Mouse (Mus musculus): ENCODE measurements around the gene Phlda1. TPM values are rescaled to one million over a fixed set of nuclear protein-coding genes. Genes with fewer than 3 reads are reported as not detected.

Phlda1 gene
- polyA plus RNA-seq, 1 experiment from 2014 or later: 23.2 TPM

DNA sequence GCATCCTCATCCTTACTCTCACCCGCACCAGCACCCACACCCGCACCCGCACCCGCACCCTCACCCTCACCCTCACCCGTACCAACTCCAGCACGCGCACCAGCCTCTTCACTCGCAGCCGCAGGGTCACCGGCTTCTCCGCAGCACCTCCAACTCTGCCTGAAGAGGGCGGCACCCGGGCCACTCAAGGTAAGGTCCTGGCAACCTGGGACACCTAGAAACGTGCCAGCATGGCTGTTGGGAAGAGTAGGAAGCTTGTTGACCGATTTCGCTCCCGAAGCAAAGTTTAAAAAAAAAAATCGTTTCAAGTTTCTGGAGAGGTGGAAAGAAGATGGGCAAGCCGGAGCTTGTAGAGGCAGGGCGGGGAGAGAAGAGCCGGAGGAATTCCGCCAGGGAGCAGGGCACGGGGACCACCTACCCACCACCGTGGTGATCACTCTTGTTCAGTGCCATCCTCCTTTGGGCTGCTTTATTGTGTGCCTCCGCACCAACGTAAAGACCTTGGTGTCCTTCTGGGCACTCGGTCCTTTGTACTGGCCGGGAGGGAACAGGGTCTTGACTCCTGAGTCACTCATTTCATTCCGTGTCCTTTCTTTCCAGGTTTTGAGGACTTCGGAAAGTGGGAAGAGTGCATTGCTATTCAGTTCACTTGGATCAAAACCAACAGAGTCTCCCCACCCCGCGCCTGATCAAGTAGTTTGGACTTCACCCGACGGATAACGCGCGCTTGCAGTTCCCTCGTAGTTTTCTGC is 1.6 kb downstream of the Phlda1 start:
- WGBS: under 1% methylated on average over 37 of the region's 38 CpGs
- H3K9me3 ChIP-seq (replicated peaks): no peaks in the 10 kb centered on the region
- ATAC-seq: peak; percentile 29
- H3K4me1 ChIP-seq: peaks cover 21% of the 10 kb centered on the region
- H3K27ac ChIP-seq: peak overlapping the region; percentile 91
- peak overlapping the region; percentile 91 for H3K9ac ChIP-seq
- no peaks in the 10 kb centered on the region for H3K36me3 ChIP-seq (ENCODE audit: poor library complexity, severe bottlenecking)
- H3K4me3 ChIP-seq: peak overlapping the region; percentile 80
- H3K27me3 ChIP-seq: peaks cover 3% of the 10 kb centered on the region; the same call in 1 of the 2 replicates
- H3K4me2 ChIP-seq: peak overlapping the region; percentile 66

DNA sequence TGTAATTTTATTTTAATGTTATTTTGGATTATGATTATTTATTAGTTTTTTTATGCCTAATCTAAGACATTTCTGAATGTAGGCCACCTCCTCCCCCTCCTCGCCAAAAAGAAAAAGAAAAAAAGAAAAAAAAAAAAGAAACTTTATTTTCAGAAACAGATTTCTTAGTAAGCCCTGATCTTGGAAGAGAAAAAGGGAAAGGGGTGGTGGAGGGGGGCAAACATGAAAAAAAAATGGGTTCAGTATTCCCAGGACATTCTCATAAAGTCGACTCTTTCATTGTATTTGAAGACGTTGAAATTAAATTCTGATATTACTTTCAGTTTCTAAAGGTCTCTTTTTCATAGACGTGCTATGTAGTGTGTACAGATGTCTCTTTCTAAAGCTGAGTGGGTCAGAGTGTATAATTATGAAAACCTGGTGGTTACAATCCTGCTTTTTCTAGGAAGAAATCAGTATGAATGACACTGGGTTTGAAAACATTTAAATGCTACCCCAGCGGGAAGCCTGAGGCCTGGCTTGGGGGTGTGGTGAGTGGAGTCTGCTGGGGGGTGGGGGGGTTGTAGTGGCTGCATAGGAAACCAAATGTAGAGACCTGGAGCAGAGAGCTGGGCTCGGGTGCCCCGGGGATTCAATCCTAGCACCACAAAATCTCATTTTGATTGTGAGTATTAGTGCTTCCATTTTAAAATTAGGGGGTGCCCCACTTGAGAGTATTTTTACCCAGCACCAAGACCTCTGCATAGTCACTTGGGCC is 2.4 kb downstream of the Phlda1 start:
- Histone ChIP-seq H3K9ac (peak overlapping the region; percentile 10; the same call in 1 of the 2 replicates), H3K4me3 (peak overlapping the region; percentile 80), H3K9me3 (replicated peaks) (no peaks in the 10 kb centered on the region), H3K4me1 (peaks cover 21% of the 10 kb centered on the region), H3K27me3 (peaks cover 3% of the 10 kb centered on the region; the same call in 1 of the 2 replicates), H3K36me3 (ENCODE audit: poor library complexity, severe bottlenecking) (no peaks in the 10 kb centered on the region), H3K4me2 (peak overlapping the region; percentile 66), H3K27ac (no peak overlapping the region)
- no peak for ATAC-seq
- WGBS: 6% methylated on average over 7 of the region's 7 CpGs

DNA sequence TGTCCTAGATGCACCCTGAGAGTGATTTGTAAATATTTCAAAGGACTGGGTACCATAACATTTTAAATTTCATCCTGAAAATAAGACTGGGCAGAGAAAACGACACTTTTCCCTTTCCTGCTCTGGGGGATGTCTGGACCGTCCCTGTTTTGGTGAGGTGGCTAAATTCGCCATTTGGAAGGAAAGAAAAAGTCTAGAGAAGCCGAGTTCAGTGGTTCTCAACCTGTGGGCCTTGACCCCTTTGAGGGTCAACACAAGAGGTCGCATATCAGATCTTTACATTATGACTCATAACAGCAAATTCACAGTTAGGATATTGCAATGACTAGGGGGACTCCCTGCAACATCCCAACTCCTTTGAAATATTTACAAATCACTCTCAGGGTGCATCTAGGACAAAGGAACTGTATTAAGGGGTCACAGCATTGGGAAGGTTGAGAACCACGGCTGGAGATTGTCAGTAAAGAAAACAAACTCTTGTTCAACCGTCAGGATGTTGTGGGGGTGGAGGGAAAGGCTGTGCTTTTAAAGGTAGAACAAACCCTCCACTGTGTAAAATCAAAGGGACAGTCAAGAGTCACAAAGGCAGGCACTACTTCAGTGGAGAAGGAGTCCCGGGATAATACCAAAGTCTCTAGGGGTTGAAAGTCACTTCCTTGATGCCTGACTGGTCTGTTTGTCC is 3.2 kb downstream of the Phlda1 start:
- Histone ChIP-seq H3K4me3 (peak overlapping the region; percentile 80), H3K4me2 (peak overlapping the region; percentile 66), H3K27me3 (peaks cover 3% of the 10 kb centered on the region; the same call in 1 of the 2 replicates), H3K27ac (no peak overlapping the region), H3K4me1 (peaks cover 21% of the 10 kb centered on the region), H3K9ac (peak overlapping the region; percentile 10; the same call in 1 of the 2 replicates), H3K9me3 (replicated peaks) (no peaks in the 10 kb centered on the region), H3K36me3 (ENCODE audit: poor library complexity, severe bottlenecking) (no peaks in the 10 kb centered on the region)
- 33% methylated on average over 8 of the region's 8 CpGs for WGBS
- ATAC-seq: no peak

DNA sequence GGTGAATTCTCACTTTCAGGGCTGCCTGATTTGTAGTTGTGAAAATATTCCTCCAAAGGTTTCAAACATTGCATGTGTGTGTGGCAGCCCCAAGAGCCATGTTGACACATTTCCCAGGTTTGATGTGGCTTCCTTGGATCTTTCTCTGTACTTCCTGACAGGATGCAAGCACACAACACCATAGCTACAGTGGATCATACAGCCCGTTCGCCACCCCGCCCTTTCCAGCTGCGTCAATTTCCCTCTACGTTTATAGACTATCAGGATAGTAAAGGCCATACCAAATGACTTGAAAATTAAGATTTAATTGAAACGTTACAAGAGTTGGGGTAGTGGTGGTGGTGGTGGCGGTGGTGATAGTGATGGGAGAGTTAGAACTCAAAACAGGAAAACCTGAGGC is 3.9 kb downstream of the Phlda1 start:
- Histone ChIP-seq H3K36me3 (ENCODE audit: poor library complexity, severe bottlenecking) (no peaks in the 10 kb centered on the region), H3K9ac (no peak overlapping the region), H3K4me2 (no peak overlapping the region), H3K4me1 (peaks cover 21% of the 10 kb centered on the region), H3K27ac (no peak overlapping the region), H3K27me3 (peaks cover 3% of the 10 kb centered on the region; the same call in 1 of the 2 replicates), H3K4me3 (no peak overlapping the region), H3K9me3 (replicated peaks) (no peaks in the 10 kb centered on the region)
- ATAC-seq: no peak
- WGBS: 90% methylated on average over 7 of the region's 7 CpGs

DNA sequence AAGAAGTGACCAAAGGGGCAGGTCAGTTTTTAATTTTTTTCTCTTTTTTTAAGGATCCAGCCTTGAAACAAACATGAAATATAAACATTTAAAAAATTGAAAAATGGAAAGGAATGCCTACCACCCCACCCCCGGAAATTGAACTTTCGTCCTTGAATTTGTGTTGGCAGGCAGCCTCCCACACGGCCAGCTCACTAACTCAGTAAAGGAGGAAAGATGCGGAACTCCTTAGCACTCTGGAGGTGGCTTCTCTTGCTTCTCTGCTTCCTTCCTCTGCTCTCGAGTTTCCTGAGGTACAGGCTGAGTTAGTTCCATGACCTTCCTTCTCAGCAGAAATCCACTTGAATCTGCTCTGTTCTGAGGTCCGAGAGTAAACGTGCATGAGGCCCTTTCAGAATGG is 4.7 kb downstream of the Phlda1 start:
- WGBS: 63% methylated on average over 7 of the region's 7 CpGs
- no peak for ATAC-seq
- H3K36me3 ChIP-seq (ENCODE audit: poor library complexity, severe bottlenecking): no peaks in the 10 kb centered on the region

DNA sequence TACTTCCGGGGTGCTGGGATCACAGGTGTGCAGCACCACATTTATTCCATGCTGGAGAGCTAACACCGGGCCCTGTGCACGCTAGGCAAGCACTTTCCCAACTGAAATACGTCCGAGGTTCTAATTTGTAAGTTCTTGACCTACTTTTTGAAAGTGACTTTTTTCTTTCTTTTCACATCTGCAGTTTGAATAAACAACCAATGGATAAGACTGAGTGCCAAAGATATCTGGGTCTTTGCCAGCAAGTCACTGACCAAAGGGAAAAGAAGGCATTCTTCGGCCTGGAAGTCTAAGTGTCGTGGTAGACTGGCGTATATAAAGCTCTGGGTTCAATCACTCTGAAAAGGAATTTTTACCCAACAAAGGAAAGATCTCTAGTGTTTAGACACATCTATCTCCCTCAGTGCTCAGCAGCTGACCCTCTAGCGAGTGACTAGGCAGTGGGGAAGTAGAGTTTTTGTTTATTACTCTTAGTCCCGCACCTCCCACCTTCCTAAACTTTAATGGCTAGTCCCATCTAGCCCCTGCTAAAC is 6.0 kb downstream of the Phlda1 start:
- no peak overlapping the region for H3K27ac ChIP-seq
- no peaks in the 10 kb centered on the region for H3K9me3 ChIP-seq (replicated peaks)
- WGBS: 77% methylated on average over 10 of the region's 10 CpGs
- no peak for ATAC-seq
- H3K4me1 ChIP-seq: peaks cover 16% of the 10 kb centered on the region
- H3K9ac ChIP-seq: no peak overlapping the region
- no peak overlapping the region for H3K4me2 ChIP-seq
- H3K4me3 ChIP-seq: no peak overlapping the region
- no peaks in the 10 kb centered on the region for H3K36me3 ChIP-seq (ENCODE audit: poor library complexity, severe bottlenecking)
- peaks cover 3% of the 10 kb centered on the region; the same call in 1 of the 2 replicates for H3K27me3 ChIP-seq

More for the DNA sequence above, 4.7 kb downstream of the Phlda1 start:
- Histone ChIP-seq H3K27ac (no peak overlapping the region), H3K9me3 (replicated peaks) (no peaks in the 10 kb centered on the region), H3K4me2 (no peak overlapping the region), H3K27me3 (peaks cover 3% of the 10 kb centered on the region; the same call in 1 of the 2 replicates), H3K4me3 (no peak overlapping the region), H3K9ac (no peak overlapping the region), H3K4me1 (peaks cover 19% of the 10 kb centered on the region)

DNA sequence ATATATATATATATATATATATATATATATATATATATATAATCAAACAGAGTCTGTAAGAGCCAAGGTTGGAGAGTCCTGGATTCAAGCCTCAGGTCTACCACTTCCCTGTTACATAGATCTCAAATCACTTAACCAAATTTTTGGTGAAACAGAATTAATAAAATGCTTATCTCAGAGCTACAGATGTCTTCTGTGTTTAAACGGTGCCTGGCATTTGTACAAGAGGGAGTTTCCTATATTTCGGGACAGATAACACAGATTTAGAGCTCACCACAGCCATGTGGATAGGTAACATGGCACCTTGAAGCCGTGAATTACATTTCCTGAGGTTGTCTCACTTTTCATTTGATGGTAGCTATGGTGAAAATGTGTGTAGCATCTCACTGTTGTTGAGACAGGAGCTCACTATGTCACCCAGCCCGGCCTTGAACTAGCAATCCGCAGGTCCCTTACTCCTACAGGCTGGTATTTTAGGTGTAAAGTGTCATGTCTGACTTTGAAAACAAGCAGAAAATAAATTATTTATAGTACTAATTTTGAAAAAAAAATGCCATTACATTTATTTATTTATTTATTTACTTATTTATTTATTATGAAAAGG is 8.3 kb downstream of the Phlda1 start:
- H3K4me3 ChIP-seq: no peak overlapping the region
- H3K9ac ChIP-seq: no peak overlapping the region
- no peak overlapping the region for H3K27ac ChIP-seq
- H3K9me3 ChIP-seq (replicated peaks): no peaks in the 10 kb centered on the region
- H3K27me3 ChIP-seq: peaks cover 3% of the 10 kb centered on the region; the same call in 1 of the 2 replicates
- WGBS: 93% methylated on average over 5 of the region's 5 CpGs
- ATAC-seq: no peak
- no peaks in the 10 kb centered on the region for H3K36me3 ChIP-seq (ENCODE audit: poor library complexity, severe bottlenecking)
- H3K4me2 ChIP-seq: no peak overlapping the region
- H3K4me1 ChIP-seq: peaks cover under 1% of the 10 kb centered on the region; the same call in 1 of the 2 replicates

DNA sequence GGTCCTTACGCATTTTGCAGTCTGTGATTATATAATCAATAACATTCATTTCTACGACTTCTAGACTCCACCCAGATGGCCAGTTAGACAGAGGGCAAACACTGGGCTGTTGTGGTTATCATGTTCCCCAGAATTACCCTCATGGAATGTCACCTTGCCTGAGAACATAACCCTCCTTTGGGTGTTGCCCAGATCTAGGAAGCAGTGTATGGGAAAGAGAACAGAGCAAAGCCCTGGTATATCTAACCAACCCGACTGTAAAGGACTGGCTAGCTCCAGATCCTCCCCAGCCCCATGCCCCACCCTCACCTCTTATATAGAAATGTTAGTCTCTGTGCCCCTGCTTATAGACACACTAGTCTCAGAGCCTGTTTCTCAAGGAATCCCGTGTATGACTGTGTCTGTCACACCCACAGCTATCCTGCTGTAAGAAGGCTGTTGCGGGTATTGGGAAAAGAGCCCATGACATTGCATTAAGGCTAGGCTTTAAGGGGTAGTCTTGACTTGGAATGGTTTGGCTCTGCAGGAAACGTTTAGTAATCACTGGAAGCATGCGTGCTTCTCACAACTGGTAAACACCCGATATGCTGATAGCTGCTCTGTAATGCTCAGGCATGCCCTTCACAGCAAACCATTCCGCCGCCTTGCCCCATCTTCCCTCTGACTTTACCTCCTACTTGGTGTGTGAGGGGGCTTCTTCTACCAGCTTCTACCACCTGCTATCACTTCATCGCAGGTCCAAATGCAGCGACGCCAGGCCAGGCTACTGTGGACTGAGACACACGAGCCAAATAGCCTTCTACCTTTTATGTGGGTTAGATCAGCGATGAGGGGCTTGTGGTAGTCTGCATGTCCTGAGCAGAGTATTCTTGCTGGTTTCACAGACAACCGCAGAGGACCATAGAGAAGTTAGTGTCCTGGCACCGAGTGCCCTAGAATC is 9.3 kb downstream of the Phlda1 start:
- Histone ChIP-seq H3K36me3 (ENCODE audit: poor library complexity, severe bottlenecking) (no peaks in the 10 kb centered on the region), H3K4me3 (no peak overlapping the region), H3K4me2 (no peak overlapping the region), H3K27me3 (peaks cover 1% of the 10 kb centered on the region; the same call in 1 of the 2 replicates), H3K27ac (no peak overlapping the region), H3K9ac (no peak overlapping the region), H3K4me1 (peaks cover 10% of the 10 kb centered on the region), H3K9me3 (replicated peaks) (no peaks in the 10 kb centered on the region)
- 91% methylated on average over 17 of the region's 17 CpGs for WGBS
- ATAC-seq: no peak

DNA sequence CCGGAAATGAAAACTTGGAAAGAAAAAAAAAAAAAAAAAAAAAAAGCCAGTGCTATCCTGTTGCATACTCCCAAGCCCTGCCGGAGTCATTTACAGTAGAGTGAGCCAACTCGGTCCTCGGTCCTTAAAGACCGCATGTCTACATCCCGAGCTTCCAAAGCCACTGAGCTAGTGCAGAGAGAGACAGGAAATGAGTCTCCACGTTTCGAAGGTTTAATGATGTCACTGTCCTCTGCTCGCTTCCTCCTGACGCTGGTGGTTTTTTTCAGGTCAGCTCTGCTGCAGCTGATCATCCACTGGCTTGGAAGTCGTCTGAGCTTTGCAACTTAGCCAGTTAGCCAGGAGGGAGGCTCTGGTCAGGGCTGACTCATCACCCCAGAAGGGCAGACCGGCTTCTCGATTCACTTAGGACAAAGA is 10.1 kb downstream of the Phlda1 start:
- Histone ChIP-seq H3K9ac (no peak overlapping the region), H3K36me3 (ENCODE audit: poor library complexity, severe bottlenecking) (no peaks in the 10 kb centered on the region), H3K27ac (no peak overlapping the region), H3K4me3 (no peak overlapping the region), H3K4me2 (no peak overlapping the region), H3K27me3 (no peaks in the 10 kb centered on the region; the same call in 1 of the 2 replicates), H3K4me1 (peaks cover 11% of the 10 kb centered on the region), H3K9me3 (replicated peaks) (no peaks in the 10 kb centered on the region)
- WGBS: 76% methylated on average over 13 of the region's 13 CpGs
- no peak for ATAC-seq

DNA sequence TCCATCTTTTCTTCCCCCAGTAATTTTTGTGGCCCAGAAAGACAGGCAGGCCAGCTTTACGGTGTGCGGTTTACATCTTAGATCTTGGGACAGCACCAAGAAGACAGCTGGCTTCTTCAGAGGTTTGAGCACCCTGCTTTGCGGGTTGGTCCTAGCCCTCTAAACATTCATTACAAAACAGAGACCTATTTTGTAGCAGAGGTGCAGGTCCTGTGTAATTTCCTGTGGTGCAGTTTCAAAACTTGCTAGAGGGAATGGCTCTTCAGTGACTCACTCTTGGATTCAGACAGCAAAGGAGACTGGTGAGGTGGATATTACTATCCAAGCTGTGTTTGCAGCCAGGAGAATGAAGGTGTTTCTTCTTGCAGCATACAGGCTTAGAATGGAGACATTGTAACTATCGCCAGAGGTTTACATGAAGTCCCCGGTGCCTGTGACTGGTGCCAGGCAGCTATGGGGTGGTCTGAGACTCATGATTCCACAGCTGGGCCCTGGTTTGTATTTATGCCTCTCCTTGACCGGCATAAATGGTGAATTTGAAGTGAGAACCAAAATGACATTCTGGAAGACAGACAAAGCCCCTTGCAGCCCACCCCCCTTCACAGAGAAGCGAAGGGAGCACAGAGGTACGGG is 10.8 kb downstream of the Phlda1 start:
- Histone ChIP-seq H3K9ac (no peak overlapping the region), H3K36me3 (ENCODE audit: poor library complexity, severe bottlenecking) (no peaks in the 10 kb centered on the region), H3K27me3 (no peaks in the 10 kb centered on the region), H3K4me2 (no peak overlapping the region), H3K9me3 (replicated peaks) (no peaks in the 10 kb centered on the region), H3K27ac (no peak overlapping the region), H3K4me1 (peaks cover 14% of the 10 kb centered on the region), H3K4me3 (no peak overlapping the region)
- no peak for ATAC-seq
- 92% methylated on average over 8 of the region's 8 CpGs for WGBS
